Mouse (Mus musculus) heart, adult 11 months (tissue): ENCODE data around the gene Tom1l2.
A peak's percentile ranks its signal among the peaks of the same experiment; 100 is the strongest.

Experiments
- DNase-seq: peaks from one replicate; pipeline ENCODE4 v3.0.0; 2022

The Tom1l2 gene

DNA sequence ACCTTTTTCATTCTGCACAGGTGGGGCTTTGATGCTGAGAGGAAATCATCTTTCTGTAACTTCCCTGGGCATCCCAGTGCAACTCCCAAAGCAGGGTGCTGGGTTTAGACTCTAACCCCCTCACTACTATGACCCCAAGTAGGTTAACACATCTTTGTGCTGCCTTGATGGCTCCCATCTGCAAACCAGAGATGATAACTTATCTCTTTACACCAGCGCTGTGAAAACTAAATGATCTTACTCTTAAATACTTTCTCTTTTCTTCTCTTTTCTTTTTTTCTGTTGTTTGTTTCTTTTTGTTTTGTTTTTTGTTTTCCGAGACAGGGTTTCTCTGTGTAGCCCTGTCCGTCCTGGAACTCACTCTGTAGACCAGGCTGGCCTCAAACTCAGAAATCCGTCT lies 6.8 kb downstream of the Tom1l2 start:
- DNase-seq = no peak

GRCm38 (mm10) chr11:60339361-60339760 lies 13.3 kb downstream of the Tom1l2 start:
- no peak for DNase-seq

GRCm38 (mm10) chr11:60338291-60338690 lies 14.4 kb downstream of the Tom1l2 start:
- no peak for DNase-seq

- DNase-seq = no peak
Measured at GRCm38 (mm10) chr11:60335771-60336170, 16.9 kb downstream of the Tom1l2 start.

- DNase-seq = no peak
Measured at GRCm38 (mm10) chr11:60334124-60334523, 18.6 kb downstream of the Tom1l2 start.

GRCm38 (mm10) chr11:60333461-60333860 lies 19.2 kb downstream of the Tom1l2 start:
- DNase-seq = no peak

DNA sequence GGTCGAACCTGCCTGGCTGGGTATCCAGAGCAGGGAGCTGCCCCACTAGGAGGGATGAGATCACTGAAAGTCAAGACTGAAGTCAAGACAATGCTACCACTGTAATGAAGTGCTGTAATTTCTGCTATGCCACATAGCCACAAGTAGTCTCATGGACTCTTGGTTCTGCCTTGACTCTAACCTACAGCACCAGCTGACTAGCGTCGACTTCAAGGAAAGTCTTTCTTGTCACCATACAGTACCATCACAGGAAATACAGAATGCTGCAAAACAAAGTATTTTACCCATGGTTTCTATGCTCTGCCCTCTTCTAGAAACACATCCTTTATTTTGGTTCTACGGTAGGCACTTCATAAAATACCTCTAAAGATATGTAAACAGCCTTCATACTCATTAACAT lies 22.2 kb downstream of the Tom1l2 start:
- DNase-seq = no peak

GRCm38 (mm10) chr11:60323731-60324130 lies 29.0 kb downstream of the Tom1l2 start:
- DNase-seq = no peak

DNA sequence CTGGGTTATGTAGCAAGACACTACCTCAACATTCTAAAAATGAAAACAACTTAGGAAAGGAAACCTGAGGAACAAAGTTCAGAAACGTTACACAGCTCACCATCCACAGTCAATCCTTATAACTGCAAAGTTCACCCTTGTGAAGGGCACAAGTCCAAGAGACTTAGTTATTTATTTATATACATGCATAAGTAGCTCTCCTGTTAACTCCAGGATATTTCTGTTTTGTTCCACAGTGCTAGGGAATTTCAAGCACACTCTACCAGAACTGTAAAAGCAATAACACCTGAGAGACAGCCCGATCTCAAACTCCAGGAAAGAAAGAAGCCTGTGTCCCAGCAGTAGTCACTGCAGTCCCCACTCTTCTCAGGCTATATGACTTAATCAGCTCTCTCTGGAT lies 31.3 kb downstream of the Tom1l2 start:
- no peak for DNase-seq

DNA sequence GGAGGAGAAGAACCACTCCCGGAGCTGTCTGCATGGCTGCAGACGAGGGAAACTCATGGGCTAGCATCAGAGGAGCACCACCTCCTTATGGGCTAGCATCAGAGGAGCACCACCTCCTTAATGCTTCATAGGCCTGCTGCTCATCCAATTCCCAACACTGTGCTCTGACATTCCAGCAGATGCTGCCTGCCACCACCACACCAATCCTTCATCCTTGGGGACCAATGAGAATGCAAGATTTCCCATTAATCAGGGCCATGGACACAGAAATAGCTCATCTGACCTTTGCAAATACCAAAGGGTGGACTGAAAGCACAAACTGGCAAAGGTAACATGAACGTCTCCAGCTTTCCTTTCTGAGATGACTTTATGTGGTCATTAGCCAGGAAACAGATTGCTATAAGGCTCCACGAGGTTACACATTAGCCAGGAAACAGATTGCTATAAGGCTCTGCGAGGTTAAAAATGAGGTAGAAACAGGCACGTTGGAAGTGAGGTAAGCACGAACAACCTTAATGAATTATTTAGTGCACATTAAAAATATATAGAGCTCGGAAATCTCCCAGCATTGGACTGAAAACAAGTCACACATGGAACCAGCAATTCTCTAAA lies 32.2 kb downstream of the Tom1l2 start:
- DNase-seq = no peak

DNA sequence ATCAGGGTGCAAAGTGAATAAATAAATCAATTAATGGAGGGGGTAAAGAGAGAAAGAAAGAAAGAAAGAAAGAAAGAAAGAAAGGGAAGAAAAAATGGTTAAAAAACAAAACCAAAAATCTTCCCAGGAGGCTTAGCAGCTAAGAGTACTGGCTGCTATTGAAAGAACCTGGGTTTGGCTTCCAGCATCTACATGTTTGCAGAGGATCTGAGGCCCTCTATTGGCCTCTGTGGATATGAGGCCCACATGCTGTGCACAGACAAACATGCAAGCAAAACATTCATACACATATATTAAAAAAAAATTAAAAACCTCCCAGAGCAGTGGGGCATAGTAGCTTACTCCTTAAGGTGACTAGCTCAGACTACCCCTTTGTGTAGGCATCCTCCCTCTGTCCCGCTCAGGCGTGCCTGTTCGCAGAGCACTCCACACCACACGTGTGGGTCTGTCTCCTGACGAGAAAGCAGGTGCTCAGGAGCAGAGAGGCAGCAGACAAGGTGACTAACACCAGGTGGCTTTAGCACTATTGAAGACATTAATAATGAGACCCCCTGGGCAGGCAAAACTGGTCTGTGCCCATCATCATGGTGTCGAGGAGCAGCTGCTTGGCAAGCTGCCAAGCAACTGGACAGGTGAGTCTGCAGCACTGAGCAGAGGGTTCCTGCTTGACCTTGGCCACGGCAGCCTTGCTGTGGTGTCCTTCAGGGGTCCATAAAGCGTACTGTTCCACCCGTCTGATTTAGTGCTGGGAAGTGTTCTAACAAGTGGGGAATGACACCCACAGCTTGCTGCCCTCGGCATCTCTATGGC lies 33.2 kb downstream of the Tom1l2 start:
- DNase-seq = no peak

DNA sequence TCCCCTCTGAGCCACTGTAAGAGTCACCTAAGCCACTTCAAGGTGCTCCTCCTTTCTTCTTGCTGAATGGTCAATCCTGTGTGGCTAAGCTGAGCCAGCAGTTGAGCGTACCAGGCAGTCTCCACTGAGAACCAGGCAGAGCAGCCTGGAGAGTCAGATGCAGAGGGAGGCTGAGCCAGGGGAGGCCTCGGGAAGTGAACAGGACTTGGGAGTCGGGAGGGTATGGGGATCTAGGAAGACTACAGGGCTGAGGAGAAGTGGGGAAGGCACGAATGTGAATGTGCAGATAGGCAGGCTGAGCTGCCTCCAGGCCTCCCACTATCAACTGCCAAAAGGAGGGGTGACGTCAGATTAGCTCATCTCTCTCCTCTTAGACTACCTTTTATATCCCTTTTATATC lies 34.0 kb downstream of the Tom1l2 start:
- DNase-seq = no peak

GRCm38 (mm10) chr11:60317376-60318102 lies 35.2 kb downstream of the Tom1l2 start:
- DNase-seq = no peak

DNA sequence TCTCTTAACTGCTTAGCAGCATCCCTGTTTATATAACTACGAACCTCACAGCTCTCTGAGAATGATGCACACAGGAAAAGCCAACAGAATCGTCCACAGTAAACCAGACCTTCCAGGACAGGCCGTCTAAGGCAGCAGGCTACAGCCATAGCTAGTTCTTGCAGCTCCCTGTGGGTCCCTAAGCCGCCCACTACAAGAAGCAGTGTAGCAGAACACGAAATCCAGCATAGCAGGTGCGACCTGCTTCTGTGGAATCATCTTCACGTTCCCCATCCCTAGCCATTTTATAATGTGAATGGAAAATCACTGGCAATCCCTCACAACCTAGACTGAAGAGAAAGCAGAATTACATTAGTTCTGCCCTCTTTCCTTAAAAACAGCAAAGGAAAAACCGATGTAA lies 35.8 kb downstream of the Tom1l2 start:
- DNase-seq = no peak

GRCm38 (mm10) chr11:60316250-60316649 lies 36.5 kb downstream of the Tom1l2 start:
- no peak for DNase-seq

DNA sequence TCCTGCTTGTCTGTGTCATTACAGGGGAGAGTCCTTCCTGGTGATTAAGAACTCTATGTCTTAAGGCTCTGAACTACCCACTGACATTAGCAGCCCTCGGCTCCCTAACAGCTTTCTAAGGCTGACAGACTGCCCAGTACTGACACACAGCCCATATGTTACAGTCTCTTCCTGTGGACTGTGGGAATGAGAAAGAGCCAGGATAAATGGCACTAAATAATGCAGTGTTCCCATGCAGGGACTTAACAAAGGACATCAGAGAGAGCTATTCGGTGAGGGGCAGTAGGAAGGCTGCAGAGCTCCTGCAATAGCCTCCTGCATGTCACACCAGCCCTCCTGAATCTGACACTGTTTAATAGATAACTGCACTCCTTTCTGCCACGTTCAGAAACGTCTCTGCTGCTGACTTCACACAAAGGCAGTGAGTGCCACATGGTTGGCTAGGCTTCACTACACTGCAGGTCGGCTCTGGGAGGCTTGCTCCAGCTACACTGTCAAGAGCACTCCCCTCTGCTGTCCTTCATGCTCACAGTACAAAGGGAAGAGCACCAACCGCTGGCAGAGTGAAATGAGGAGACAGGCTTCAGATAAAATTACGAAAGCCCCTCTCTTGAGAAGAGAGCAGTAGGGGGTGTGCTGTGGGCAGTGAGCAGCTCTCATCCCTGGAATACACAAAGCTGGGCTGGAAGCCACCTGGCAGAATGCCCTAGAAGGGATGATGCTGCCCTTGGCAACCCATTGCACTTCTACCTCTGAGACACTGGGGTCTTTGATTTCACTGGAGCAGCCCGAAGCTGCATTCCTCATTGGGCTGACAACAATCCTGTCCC lies 41.5 kb downstream of the Tom1l2 start:
- DNase-seq = peak; percentile 97

GRCm38 (mm10) chr11:60309875-60310274 lies 42.8 kb downstream of the Tom1l2 start:
- peak; percentile 88 for DNase-seq

DNA sequence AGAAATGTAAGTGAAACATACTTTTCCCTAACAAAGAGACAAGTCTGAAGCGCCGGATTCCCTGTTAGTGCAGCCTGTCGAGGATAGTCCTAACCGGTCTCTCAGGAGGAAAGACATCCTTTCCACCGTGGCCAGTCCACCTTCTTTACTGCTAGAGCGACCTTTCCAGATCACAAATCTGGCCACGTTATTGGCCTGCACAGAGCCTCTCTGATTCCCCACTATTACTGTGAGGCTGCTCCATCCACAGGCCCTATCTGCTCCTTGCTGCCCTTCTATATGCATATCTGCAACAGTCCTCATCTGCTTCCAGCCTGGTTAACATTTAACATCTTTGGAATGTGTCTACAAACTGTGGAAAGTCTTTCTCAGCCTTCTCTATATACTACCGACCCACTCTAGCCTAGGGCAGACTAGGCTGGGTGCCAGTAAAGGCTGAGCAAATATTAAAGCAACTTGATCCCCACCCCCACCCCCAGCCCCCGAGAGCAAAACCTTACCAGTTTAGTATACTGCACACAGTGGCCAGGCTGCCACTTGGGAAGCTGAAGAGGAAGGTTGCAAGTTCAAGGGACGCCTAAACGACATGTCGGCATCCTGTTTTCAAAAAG lies 44.1 kb downstream of the Tom1l2 start:
- no peak for DNase-seq

GRCm38 (mm10) chr11:60308061-60308460 lies 44.6 kb downstream of the Tom1l2 start:
- no peak for DNase-seq

DNA sequence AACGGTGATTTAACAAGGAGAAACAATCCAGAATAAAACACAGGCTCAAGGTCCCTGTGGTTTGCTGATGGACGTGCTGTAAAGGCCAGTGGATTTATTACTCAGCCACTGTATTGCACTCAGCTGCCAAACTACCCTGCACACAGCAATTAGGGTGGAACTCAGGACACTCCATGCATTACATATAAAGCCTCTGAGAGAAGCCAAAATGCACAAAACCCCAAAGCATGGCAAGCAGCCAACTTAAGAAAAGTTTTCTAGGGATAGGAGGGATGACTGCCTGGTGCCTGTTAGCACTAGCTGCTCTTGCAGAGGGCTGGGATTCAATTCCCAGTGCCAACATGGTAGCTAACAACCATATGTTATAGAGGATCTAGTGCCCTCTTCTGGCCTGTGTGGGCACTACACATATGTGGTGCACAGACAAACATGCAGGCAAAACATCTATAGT lies 45.3 kb downstream of the Tom1l2 start:
- no peak for DNase-seq

DNA sequence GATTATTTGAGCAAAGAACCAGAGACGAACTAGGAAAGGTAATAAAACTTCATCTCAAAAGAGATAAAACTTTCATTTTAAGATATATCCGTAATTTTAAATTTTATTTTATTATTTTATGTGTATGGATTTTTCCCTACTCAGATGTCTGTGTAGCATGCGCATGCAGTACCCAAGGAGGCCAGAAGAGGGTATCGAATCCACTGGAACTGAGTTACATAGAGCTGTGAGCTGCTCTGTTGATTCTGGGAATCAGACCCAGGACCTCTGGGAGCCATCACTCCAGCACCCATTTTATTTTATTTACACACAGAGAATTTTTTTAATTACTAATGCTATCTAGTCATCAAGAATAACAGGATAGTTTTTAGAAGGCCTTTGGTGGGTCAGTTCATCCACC lies 45.9 kb downstream of the Tom1l2 start:
- no peak for DNase-seq

- DNase-seq = no peak
Measured at GRCm38 (mm10) chr11:60305611-60306010, 47.1 kb downstream of the Tom1l2 start.

DNA sequence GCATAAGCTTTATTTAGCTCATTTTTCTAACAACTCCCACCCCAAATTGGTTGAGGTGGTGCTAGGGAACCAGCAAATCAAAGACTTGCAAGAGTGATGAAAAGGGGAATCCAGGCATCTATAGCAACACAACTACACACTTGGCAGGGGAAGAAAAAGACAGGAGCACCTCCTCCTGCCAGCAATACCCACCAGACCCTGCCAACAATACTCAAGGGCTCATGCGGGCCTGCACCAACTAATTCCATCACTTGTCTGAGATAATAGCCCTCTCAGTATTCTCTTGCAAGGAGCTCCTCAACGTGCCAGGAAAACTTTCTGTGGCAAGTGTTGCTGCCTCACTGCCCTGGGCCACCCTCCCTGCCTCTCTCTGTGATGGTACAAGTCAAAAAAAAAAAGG lies 49.2 kb downstream of the Tom1l2 start:
- DNase-seq = no peak
